Mouse (Mus musculus): ENCODE measurements at regions not wholly inside any gene's neighbourhood (a gene's known extent, or its start where the extent isn't known, plus 50 kb on each side); places are given as distances from the start of the nearest gene placed in this dataset.

- Histone ChIP-seq H3K4me3 (ENCODE audit: control insufficient read depth in 1 of 2, insufficient read depth in 1 of 2, low read depth in 2 of 2, low read length in 2 of 2) (no peak overlapping the region), H3K4me1 (ENCODE audit: control insufficient read depth in 1 of 2, insufficient read depth in 2 of 2, low read length in 2 of 2) (no peaks in the 10 kb centered on the region), H3K9me3 (replicated peaks; ENCODE audit: insufficient read depth, low read length) (no peaks in the 10 kb centered on the region), H3K36me3 (ENCODE audit: control insufficient read depth in 1 of 2, insufficient read depth in 2 of 2, low read length in 2 of 2) (no peaks in the 10 kb centered on the region), H3K9ac (ENCODE audit: control insufficient read depth, low read depth, low read length, poor library complexity, severe bottlenecking) (no peak overlapping the region), H3K79me2 (ENCODE audit: control insufficient read depth, insufficient read depth, low read length, poor library complexity) (no peaks in the 10 kb centered on the region), H3K27me3 (ENCODE audit: control insufficient read depth in 1 of 2, insufficient read depth in 2 of 2, low read length in 2 of 2) (no peaks in the 10 kb centered on the region), H3K27ac (ENCODE audit: control insufficient read depth, low read depth, low read length) (no peak overlapping the region)
- TF ChIP-seq SMC3 (IDR thresholded peaks at IDR 0.05; ENCODE audit: low read depth, low read length) (peak; percentile 60), POLR2AphosphoS2 (IDR thresholded peaks at IDR 0.05; ENCODE audit: low read length) (no peak), SIN3A (IDR thresholded peaks at IDR 0.05; ENCODE audit: low read length) (no peak), RAD21 (IDR thresholded peaks at IDR 0.05; ENCODE audit: low read depth, low read length) (peak; percentile 35), MYC (IDR thresholded peaks at IDR 0.05; ENCODE audit: low read depth, low read length) (no peak), ETS1 (IDR thresholded peaks at IDR 0.05; ENCODE audit: low read depth, low read length) (no peak), CTCF (IDR thresholded peaks at IDR 0.05 in 2 of 3, conservative IDR thresholded peaks at IDR 0.05 in 1 of 3; ENCODE audit: control insufficient read depth in 1 of 3, insufficient read depth in 1 of 3, low read depth in 2 of 3, low read length in 3 of 3, poor library complexity in 1 of 3, severe bottlenecking in 1 of 3) (peak in 2 of 3 experiments; percentile 14 to 60; a peak in 2 of 6 replicates)
- peak; percentile 28 for DNase-seq (ENCODE audit: low read depth, low spot score)
Measured at GRCm38 (mm10) chr2:51830286-51830944, 104.5 kb downstream of the Rbm43 start.

GRCm38 (mm10) chr2:51830965-51831720, 103.8 kb downstream of the Rbm43 start:
- DNase-seq (ENCODE audit: low read depth, low spot score), result no peak
- Histone ChIP-seq H3K4me3 (ENCODE audit: control insufficient read depth in 1 of 2, insufficient read depth in 1 of 2, low read depth in 2 of 2, low read length in 2 of 2) (no peak overlapping the region), H3K79me2 (ENCODE audit: control insufficient read depth, insufficient read depth, low read length, poor library complexity) (no peaks in the 10 kb centered on the region)

DNA sequence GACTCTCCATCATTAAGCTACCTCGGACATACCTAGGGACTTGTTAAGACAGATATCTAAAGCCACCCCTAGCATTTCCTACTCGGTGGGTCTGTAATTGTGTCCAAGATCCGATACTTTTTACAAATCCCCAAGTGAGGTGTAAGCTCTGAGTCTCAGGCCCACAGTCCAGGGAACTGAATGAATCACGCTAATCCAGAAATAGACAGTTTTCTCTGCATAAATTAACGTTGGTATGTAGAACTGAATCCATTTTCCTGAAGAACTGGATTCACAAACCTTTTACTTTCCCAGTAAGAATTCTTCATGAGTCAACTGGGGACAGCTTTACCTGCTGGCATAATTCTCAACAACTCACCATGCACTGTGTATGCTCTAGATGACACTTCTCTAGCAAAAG, 97.1 kb downstream of the Rbm43 start:
- Histone ChIP-seq H3K4me3 (ENCODE audit: control insufficient read depth in 1 of 2, insufficient read depth in 1 of 2, low read depth in 2 of 2, low read length in 2 of 2) (no peak overlapping the region), H3K27me3 (ENCODE audit: control insufficient read depth in 1 of 2, insufficient read depth in 2 of 2, low read length in 2 of 2) (no peaks in the 10 kb centered on the region), H3K79me2 (ENCODE audit: control insufficient read depth, insufficient read depth, low read length, poor library complexity) (no peaks in the 10 kb centered on the region), H3K4me1 (ENCODE audit: control insufficient read depth in 1 of 2, insufficient read depth in 2 of 2, low read length in 2 of 2) (no peaks in the 10 kb centered on the region), H3K9me3 (replicated peaks; ENCODE audit: insufficient read depth, low read length) (no peaks in the 10 kb centered on the region), H3K9ac (ENCODE audit: control insufficient read depth, low read depth, low read length, poor library complexity, severe bottlenecking) (no peak overlapping the region), H3K36me3 (ENCODE audit: control insufficient read depth in 1 of 2, insufficient read depth in 2 of 2, low read length in 2 of 2) (no peaks in the 10 kb centered on the region), H3K27ac (ENCODE audit: control insufficient read depth, low read depth, low read length) (no peak overlapping the region)
- DNase-seq (ENCODE audit: low read depth, low spot score), result no peak
- TF ChIP-seq GABPA (IDR thresholded peaks at IDR 0.05; ENCODE audit: low read depth, low read length), result no peak
- TF ChIP-seq POLR2AphosphoS2 (IDR thresholded peaks at IDR 0.05; ENCODE audit: low read length), result no peak
- no peak for TF ChIP-seq ELF1 (IDR thresholded peaks at IDR 0.05; ENCODE audit: low read depth, low read length)
- TF ChIP-seq NRF1 (IDR thresholded peaks at IDR 0.05; ENCODE audit: insufficient read depth, low read depth, low read length, poor library complexity, severe bottlenecking), result no peak
- no peak for TF ChIP-seq POLR2AphosphoS5 (IDR thresholded peaks at IDR 0.05; ENCODE audit: borderline replicate concordance, low read depth, low read length)
- no peak for TF ChIP-seq MXI1 (IDR thresholded peaks at IDR 0.05; ENCODE audit: low read depth, low read length)
- TF ChIP-seq SMC3 (IDR thresholded peaks at IDR 0.05; ENCODE audit: low read depth, low read length), result no peak
- TF ChIP-seq EP300 (IDR thresholded peaks at IDR 0.05; ENCODE audit: low read depth in 1 of 2, low read length in 2 of 2), result no peak
- TF ChIP-seq USF2 (IDR thresholded peaks at IDR 0.05; ENCODE audit: borderline replicate concordance in 1 of 2, insufficient read depth in 1 of 2, low read depth in 1 of 2, low read length in 2 of 2), result no peak
- no peak for TF ChIP-seq MAFK (IDR thresholded peaks at IDR 0.05; ENCODE audit: borderline replicate concordance, low read depth, low read length)
- TF ChIP-seq ETS1 (IDR thresholded peaks at IDR 0.05; ENCODE audit: low read depth, low read length), result no peak
- no peak for TF ChIP-seq MYB (IDR thresholded peaks at IDR 0.05; ENCODE audit: low read depth, low read length)
- TF ChIP-seq GATA1 (IDR thresholded peaks at IDR 0.05; ENCODE audit: low read depth, low read length), result no peak
- TF ChIP-seq UBTF (IDR thresholded peaks at IDR 0.05; ENCODE audit: borderline replicate concordance, insufficient read depth, low read depth, low read length), result no peak
- TF ChIP-seq TAL1 (IDR thresholded peaks at IDR 0.05; ENCODE audit: low read length), result no peak
- TF ChIP-seq BHLHE40 (IDR thresholded peaks at IDR 0.05; ENCODE audit: borderline replicate concordance, low read depth, low read length), result no peak
- TF ChIP-seq HCFC1 (IDR thresholded peaks at IDR 0.05; ENCODE audit: low read depth, low read length), result no peak
- TF ChIP-seq CHD2 (IDR thresholded peaks at IDR 0.05; ENCODE audit: low read length), result no peak
- no peak for TF ChIP-seq JUND (IDR thresholded peaks at IDR 0.05; ENCODE audit: low read depth, low read length)

More at GRCm38 (mm10) chr2:51830965-51831720, 103.8 kb downstream of the Rbm43 start:
- Histone ChIP-seq H3K9me3 (replicated peaks; ENCODE audit: insufficient read depth, low read length) (no peaks in the 10 kb centered on the region), H3K9ac (ENCODE audit: control insufficient read depth, low read depth, low read length, poor library complexity, severe bottlenecking) (no peak overlapping the region), H3K4me1 (ENCODE audit: control insufficient read depth in 1 of 2, insufficient read depth in 2 of 2, low read length in 2 of 2) (no peaks in the 10 kb centered on the region), H3K27me3 (ENCODE audit: control insufficient read depth in 1 of 2, insufficient read depth in 2 of 2, low read length in 2 of 2) (no peaks in the 10 kb centered on the region), H3K27ac (ENCODE audit: control insufficient read depth, low read depth, low read length) (no peak overlapping the region), H3K36me3 (ENCODE audit: control insufficient read depth in 1 of 2, insufficient read depth in 2 of 2, low read length in 2 of 2) (no peaks in the 10 kb centered on the region)
- no peak for TF ChIP-seq MAZ (IDR thresholded peaks at IDR 0.05; ENCODE audit: low read depth, low read length)

Measured in MEL (cell line).